Mouse (Mus musculus) left cerebral cortex, adult 2 months (tissue): ENCODE data around the gene Agr3. TPM values are rescaled to one million over a fixed set of nuclear protein-coding genes. Genes with fewer than 3 reads are reported as not detected.

Experiments
- DNase-seq, 2 experiments: peaks; one replicate each; pipeline ENCODE4 v3.0.0; 2021 to 2022; ENCODE audit warnings: low spot score in 2 of 2, mixed read lengths in 1 of 2; ENCODE audit errors: extremely low spot score in 1 of 2
- H3K27ac ChIP-seq: fragments of 200-600 bp; 2 replicates; pipeline ENCODE4 v1.8.1; 2022
- H3K4me3 ChIP-seq: fragments of 200-600 bp; 2 replicates; pipeline ENCODE4 v1.8.1; 2022
- CTCF ChIP-seq: fragments of 200-600 bp; IDR thresholded peaks from 2 replicates; pipeline ENCODE4 v1.8.1; 2022; ENCODE audit warnings: antibody characterized with exemption, mild to moderate bottlenecking, moderate library complexity
- intact Hi-C: fragments of 180-260 bp; cut with DNase I; formaldehyde crosslinking; loops from one replicate; pipeline ENCODE4 v1.15.1; 2025
- long read RNA-seq, 2 experiments: library from polyadenylated mRNA; stranded (forward); transcript quantifications; one replicate each; pipeline ENCODE4 v2.0.0; 2021; ENCODE audit warnings: borderline mapping rate in 2 of 2
- total RNA-seq, 2 experiments: library from RNA; stranded (reverse); gene quantifications; 2 replicates each; pipeline ENCODE4 v1.2.3; 2021

Agr3 gene
- total RNA-seq, result not detected
- long read RNA-seq, experiment 1, result 0 reads
- long read RNA-seq, experiment 2, result 0 reads

DNA sequence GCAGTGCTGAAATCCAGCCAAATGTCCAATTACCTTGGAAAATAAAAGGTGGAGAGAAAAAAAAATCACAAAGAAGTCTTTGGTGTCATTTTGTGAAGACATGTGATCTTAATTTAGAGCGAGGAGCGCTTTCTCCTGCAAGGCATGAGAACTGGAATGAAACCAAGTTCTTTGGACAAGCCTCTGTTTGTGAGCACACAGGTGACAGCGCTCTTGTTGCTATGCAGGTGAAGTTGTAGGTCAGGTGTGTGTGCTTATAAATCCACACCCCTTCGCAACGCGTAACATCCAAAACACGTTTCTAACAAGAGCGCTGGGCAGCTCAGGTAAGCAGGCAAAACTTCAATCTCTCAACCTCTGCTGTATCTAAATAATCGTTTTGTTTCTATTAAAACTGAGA is at the start of gene Agr3:
TSS of gene Agr3 (plus strand) at position 219 of the 400 bp plus-strand sequence.
- intact Hi-C loops, result no loop called here
- no peak for TF ChIP-seq CTCF
- H3K4me3 ChIP-seq, result no peak within 1 kb of the TSS
- DNase-seq, result no peak
- no peak within 1 kb of the TSS for H3K27ac ChIP-seq

DNA sequence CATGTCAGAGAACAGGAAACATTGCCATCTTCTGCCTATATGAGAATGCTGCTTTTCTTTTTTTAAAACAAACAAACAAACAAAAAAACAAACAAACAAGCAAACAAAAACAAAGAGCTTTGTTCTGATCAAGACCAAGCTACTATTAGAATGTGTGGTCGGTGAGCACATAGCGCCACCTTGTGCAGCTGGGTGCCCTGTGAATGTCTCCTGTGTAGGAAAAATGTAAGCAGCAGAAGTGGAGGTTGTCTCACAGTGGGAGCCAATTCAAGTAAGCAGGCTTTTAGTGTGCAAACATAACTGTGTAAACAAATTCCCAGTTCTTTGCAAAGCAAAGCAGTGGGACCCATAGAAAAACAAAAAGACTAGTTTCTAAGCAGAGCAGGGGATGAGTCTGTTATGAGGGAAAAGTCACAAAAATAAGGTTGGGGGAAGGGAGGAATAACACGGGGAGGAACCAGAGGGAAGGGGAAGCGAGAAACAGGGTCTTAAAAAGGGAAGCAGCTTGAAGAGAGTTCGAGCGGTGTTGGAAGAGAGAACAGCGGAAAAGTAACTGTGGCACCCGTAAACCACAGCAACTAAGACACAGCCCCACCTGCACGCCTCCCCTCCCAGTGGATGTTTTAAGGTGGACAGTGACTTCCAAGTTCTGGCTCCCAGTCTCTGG is 40.4 kb upstream of the Agr3 start:
- Histone ChIP-seq H3K4me3 (no peak overlapping the region), H3K27ac (no peak overlapping the region)
- DNase-seq, result peak in 1 of 2 experiments; percentile 23
- intact Hi-C loops, result loop anchor here (5.0 kb wide), 2 partner anchors 43 to 573 kb away; no protein-coding TSS in a partner anchor
- peak; percentile 65 for TF ChIP-seq CTCF

GRCm38 (mm10) chr12:35889383-35889782 is 36.0 kb upstream of the Agr3 start:
- TF ChIP-seq CTCF, result no peak
- no peak for DNase-seq
- no peak overlapping the region for H3K4me3 ChIP-seq
- no peak overlapping the region for H3K27ac ChIP-seq
- intact Hi-C loops, result loop anchor here (5.0 kb wide), 1 partner anchor 577 kb away; no protein-coding TSS in a partner anchor

DNA sequence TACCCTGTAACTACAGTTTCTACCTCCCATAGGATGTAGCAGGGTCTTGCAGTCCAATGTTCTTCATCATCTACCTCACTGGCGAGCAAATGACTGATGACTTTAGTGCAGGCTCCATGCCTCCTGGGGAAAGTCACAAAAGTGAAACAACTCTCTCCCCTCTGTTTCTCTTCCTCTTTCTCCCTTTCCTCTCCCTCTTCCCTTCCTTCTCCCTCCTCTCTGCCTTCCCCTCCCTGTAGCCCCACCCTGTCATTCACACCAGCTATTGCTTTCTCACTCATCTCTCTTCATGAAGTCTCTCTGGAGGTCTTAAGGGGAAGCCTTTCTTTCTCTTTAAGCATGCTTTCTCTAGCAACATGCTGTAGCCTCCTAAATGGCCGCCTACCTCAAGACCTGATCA is 34.7 kb upstream of the Agr3 start:
- Histone ChIP-seq H3K27ac (no peak overlapping the region), H3K4me3 (no peak overlapping the region)
- intact Hi-C loops, result loop anchor here (10.0 kb wide), 2 partner anchors 304 to 774 kb away; no protein-coding TSS in a partner anchor
- no peak for TF ChIP-seq CTCF
- DNase-seq, result no peak

GRCm38 (mm10) chr12:35894304-35894900 is 31.0 kb upstream of the Agr3 start:
- TF ChIP-seq CTCF, result no peak
- intact Hi-C loops, result loop anchor here (10.0 kb wide), 2 partner anchors 300 to 770 kb away; no protein-coding TSS in a partner anchor
- DNase-seq, result no peak
- Histone ChIP-seq H3K4me3 (no peak overlapping the region), H3K27ac (no peak overlapping the region)

DNA sequence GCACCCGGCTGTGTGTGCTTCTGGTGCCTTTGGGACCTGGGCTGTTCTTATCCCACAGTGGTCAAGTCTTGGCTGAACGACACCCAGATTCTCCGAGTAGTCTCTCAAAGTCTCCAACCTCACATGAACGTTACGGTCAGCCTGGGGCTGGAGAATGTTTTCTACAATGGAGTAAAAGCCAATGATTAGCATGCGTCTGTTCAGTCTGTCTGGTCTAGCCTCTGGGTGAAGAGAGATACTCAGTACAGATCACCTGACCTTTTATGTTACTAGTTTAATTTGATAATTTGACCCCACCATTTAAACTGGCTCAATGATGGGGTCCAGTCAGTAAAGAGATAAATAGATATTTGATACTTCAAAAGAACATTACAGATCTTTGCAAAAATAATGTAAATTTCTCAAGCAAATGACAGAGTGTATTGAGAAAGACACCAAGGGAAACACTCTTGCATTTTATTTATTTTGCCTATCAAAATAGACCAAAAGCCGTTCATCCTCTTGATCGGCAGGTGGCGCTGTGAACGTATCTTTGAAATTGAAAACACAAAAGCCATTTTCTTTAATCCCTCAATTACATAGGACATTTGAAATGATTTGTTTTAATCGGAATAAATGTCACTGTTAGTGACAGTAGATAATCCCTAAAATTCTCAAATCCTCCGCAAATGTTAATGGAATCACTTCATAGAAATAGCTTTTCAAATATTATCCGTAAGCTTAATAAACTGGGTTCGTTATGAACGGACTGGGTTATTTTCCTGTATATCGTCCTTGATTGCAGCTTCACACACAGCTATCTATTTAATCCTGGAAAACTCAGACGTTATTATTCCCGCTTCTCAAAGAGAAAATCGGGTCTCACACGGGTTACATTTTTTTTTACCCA is 29.3 kb upstream of the Agr3 start:
- DNase-seq, result peak; percentile 58 to 68
- intact Hi-C loops, result loop anchor here (1.0 to 10.0 kb wide), 6 partner anchors 101 to 769 kb away; partner anchors contain the start of genes Ankmy2 and Bzw2
- peak overlapping the region; percentile 48 for H3K4me3 ChIP-seq
- peak; percentile 77 for TF ChIP-seq CTCF
- H3K27ac ChIP-seq, result peak overlapping the region; percentile 61

DNA sequence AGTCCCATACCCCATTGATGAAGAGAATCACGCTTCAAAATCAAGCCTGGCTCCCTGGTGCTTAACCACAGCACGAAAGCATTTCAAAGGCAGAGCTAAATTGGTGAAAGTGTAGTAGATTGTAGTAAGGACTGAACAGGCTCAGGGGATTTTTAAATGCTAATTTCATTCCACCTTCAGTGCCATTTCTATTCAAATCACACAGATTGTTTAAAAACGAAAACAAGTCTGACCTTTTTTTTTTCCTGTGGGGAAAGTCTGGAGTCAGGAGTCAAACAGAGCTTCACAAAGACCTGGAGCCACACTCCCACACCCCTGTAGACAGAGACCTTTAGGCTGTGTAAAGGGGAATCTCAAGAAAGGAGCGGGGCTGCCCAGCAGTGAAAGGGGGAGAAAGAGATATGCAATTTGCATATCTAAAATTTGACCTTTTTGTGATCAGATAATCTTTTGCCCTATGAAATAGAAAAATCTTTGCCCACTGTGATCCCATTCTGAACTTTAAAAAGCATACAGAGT is 28.6 kb upstream of the Agr3 start:
- H3K27ac ChIP-seq, result peak overlapping the region; percentile 61
- intact Hi-C loops, result loop anchor here (1.0 to 10.0 kb wide), 6 partner anchors 100 to 768 kb away; partner anchors contain the start of genes Ankmy2 and Bzw2
- peak overlapping the region; percentile 48 for H3K4me3 ChIP-seq
- TF ChIP-seq CTCF, result no peak
- no peak for DNase-seq

DNA sequence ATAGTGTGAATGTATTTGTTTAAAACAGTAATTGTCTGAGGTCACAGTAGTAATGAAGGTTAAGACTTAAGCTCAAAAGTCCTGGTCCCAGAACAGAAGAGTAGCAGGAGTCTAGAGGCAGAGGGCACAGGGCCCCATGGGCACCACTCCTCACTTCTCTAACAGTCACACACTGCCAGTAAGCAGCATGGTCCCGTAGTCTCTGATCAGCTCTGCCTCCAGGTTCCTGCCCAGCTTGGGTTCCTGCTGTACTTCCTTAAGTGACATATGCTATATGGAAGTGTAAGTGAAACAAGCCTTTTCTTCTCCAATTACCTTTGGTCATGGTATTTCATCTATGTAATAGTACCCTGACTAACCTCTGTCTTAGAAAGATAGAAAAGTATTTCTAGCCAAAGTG is 14.8 kb upstream of the Agr3 start:
- DNase-seq, result no peak
- Histone ChIP-seq H3K4me3 (no peak overlapping the region), H3K27ac (no peak overlapping the region)
- no peak for TF ChIP-seq CTCF
- intact Hi-C loops, result no loop called here

DNA sequence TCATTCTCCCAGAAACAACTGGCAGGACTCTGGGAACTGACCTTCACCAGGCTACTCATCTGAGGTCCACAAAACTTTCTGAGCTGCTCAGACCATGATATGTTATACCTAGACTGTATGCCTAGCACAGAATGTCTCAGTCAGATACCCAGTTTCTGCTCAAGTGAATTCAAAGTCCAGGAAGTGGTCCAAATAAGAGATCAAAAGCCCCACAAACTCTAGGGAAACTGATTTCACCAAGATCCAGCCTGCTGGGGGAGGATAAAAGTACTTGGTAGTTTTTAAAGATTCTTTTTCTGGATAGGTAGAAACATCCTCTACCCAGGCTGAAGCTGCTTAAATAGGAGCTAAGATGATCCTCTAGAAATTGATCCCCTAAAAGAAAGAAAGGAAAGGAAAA is 9.6 kb upstream of the Agr3 start:
- no peak overlapping the region for H3K27ac ChIP-seq
- DNase-seq, result no peak
- intact Hi-C loops, result no loop called here
- TF ChIP-seq CTCF, result no peak
- no peak overlapping the region for H3K4me3 ChIP-seq

- TF ChIP-seq CTCF, result no peak
- Histone ChIP-seq H3K4me3 (no peak overlapping the region), H3K27ac (no peak overlapping the region)
- intact Hi-C loops, result no loop called here
- DNase-seq, result no peak
Measured at GRCm38 (mm10) chr12:35916467-35916866, 9.0 kb upstream of the Agr3 start.

DNA sequence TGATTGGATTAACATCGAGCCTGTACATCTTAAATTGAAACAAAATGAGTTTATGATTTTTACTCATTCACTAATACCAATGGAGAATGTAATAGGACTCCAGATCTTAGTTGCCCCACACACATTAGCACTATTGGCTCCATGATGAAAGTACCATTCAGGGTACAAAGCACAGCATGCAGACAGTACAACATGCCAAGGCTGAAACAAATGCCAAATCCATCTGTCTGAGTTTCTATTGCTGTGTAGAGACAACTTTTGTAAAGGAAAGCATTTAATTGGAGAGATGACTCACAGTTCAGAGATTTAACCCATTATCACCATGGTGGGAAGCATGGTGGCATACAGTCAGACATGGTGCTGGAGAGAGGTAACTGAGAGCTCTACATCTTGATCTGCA is 7.4 kb upstream of the Agr3 start:
- Histone ChIP-seq H3K4me3 (no peak overlapping the region), H3K27ac (no peak overlapping the region)
- no peak for DNase-seq
- intact Hi-C loops, result no loop called here
- TF ChIP-seq CTCF, result no peak
